Mouse (Mus musculus) kidney, adult 9 months (tissue): Measurements from ENCODE around the gene Zfp882.
"Not testable (repeated sequence)": the region's sequence is repeated elsewhere in the genome, so short reads cannot be mapped to it uniquely, and the experiment has no call there.

ENCODE experiments used
- DNase-seq: peaks from one replicate; pipeline ENCODE4 v3.0.0; 2022

The Zfp882 gene

GRCm38 (mm10) chr8:71952961-71953700 is 44.7 kb downstream of the Zfp882 start:
- not testable (repeated sequence) for DNase-seq

GRCm38 (mm10) chr8:71954666-71955065 is 46.3 kb downstream of the Zfp882 start:
- DNase-seq, result no peak

GRCm38 (mm10) chr8:71960483-71960882 is 52.1 kb downstream of the Zfp882 start:
- DNase-seq, result no peak

- no peak for DNase-seq
These were observed 53.4 kb downstream of the Zfp882 start for GRCm38 (mm10) chr8:71961796-71962195.

GRCm38 (mm10) chr8:71964051-71964450 is 55.6 kb downstream of the Zfp882 start:
- no peak for DNase-seq

- no peak for DNase-seq
These were observed 56.8 kb downstream of the Zfp882 start for GRCm38 (mm10) chr8:71965166-71965565.
